Mouse (Mus musculus) kidney, adult 9 months (tissue): Measurements from ENCODE around the gene Trmt10a.
"Not testable (repeated sequence)": the region's sequence is repeated elsewhere in the genome, so short reads cannot be mapped to it uniquely, and the experiment has no call there.

ENCODE experiments used
- DNase-seq: peaks from one replicate; pipeline ENCODE4 v3.0.0; 2022

Trmt10a gene

GRCm38 (mm10) chr3:138138146-138138545 is 5.1 kb upstream of the Trmt10a start:
- not testable (repeated sequence) for DNase-seq

GRCm38 (mm10) chr3:138139663-138140062 is 3.6 kb upstream of the Trmt10a start:
- DNase-seq, result no peak

DNA sequence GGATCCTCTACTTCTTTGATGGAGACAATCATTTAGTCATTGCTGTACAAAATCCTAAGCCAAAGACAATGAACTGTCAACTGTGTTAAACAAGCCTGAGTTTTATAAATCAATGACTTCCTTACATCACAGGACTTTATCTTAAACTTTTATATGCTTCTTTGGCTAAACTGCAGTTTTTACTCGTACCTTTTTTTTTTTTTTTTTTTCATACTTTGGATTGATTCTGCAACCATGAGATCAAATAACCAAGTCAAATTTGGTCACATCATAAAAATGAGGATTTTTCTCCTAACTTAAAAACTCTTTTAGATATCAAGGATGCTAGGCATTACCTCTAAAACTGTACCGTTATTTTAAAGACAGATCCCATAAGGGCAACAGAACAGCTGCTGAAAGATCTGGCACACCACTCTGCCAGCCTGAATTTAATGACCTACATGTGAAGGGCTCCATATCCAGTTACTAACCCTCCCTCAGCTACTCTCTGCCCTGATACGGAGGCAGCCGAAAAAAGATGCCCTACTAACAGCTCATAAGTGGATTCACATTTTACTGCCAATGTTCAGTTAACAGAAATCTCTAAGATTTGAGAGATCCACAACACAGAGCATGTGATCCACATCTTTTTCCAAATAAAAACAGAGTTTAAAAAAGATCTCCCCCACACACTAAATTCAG is 1.1 kb upstream of the Trmt10a start:
- peak; percentile 16 for DNase-seq

- peak; percentile 11 for DNase-seq
Measured at GRCm38 (mm10) chr3:138142733-138143314, 424 bp upstream of the Trmt10a start.

- DNase-seq, result no peak
Measured at GRCm38 (mm10) chr3:138144060-138144641, 903 bp downstream of the Trmt10a start.

DNA sequence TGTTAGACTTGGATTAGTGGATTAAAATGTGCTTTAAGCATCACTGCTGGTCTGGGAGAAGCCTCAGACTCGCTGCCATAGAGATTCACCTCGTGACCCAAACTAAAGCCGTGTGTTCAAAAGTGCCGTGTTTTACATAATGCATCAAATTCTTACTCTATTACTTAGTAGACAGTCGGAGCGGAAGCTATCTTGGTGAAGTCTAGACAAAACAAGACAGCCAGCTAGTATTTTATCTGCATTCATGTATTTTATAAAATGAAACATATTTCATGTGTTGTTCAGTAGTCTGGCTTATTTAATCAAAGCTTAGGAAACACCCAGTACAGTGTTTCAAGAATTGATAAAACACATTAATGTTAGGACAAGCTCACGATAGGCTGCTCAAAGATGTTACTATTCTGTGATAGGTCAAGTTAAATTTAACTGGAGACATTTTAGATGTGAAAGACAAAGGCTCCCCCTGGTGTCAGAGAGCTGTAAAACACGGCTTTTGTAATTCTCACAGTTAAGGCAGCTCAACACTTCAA is 1.5 kb downstream of the Trmt10a start, which contains the start of gene Mttp:
TSS of gene Mttp (minus strand) at position 327 of the 530 bp plus-strand sequence.
- DNase-seq, result peak; percentile 91

DNA sequence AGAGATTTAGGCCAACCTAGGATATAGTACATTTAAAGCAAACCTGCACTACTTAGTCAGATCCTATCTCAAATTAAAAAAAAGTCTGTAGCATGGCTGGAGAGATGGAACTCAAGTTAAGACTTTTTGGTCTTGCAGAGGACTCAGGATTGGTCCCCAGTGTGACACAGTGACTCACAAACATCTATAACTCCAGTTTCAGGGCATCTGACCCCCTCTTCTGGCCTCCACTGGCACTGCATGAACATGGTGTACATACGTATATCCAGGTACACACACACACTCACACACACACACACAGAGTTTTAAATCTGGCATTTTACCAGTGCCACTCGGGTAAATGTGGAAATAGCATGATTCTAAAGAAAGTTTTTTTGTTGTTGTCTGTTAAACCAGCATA is 5.6 kb downstream of the Trmt10a start:
- no peak for DNase-seq

DNA sequence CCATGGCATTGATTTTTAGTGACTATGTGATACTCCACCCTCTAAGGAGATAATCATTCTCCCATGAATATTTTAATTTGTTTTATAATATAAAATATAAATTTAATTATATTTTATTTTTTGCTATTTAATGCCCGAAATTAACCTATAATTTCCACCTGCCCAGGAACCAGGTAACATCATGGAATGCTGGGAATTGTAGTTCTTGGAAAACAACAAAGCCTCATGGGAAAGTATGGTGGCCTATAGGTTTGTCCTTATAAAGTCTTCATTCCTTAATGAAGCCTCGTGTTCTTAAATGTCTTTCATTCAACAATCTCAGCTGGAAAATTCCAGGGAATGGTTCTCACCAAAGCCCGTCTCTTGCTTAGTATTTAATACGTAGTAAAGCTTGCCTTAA is 11.8 kb downstream of the Trmt10a start:
- DNase-seq, result no peak

DNA sequence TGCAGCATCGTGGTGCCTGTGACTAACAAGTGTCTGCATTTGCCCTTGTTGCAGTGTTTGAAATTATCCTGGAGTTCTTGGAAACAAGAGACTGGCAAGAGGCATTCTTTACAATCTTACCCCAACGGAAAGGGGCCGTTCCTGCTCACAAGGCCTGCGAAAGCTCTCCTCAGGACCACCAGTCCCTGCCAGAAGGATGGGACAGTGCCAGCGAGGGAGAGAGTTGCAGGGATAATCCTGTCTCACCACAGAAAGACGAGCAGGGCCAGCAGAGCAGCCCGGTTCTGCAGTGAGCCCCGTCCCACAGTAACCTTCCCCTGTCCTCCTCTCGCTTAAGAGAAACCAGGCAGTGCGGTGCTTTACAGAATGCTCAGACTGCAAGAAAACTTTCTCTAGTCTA is 13.4 kb downstream of the Trmt10a start:
- no peak for DNase-seq

GRCm38 (mm10) chr3:138161623-138162022 is 18.4 kb downstream of the Trmt10a start:
- DNase-seq, result no peak

DNA sequence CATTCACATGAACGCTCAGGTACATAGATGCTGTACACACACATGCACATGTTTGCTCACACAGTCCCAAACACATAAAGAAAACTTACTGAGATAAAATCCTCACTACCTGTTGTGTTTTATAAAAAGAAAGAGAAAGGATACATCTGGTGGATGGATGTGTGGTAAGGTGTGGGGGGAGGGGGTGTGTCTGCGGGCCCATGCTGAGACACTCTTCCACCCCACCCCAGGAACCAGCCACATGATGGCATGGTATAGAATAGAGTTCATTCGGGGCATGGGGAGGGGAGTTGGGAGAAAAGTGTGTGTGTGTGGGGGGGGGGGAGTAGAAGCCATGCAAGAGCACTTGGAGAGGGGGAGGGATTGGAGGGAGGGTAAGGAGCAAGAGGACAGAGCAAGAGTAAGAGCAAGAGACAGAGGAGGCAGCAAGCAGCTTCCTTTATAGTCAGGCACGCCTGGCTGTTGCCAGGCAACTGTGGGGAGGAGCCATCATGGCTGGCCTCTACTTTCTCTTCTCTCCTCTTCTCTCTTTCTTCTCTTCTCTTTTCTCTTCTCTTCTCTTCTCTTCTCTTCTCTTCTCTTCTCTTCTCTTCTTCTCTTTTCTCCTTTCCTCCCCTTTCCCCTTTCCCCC is 19.4 kb downstream of the Trmt10a start:
- DNase-seq, result no peak

DNA sequence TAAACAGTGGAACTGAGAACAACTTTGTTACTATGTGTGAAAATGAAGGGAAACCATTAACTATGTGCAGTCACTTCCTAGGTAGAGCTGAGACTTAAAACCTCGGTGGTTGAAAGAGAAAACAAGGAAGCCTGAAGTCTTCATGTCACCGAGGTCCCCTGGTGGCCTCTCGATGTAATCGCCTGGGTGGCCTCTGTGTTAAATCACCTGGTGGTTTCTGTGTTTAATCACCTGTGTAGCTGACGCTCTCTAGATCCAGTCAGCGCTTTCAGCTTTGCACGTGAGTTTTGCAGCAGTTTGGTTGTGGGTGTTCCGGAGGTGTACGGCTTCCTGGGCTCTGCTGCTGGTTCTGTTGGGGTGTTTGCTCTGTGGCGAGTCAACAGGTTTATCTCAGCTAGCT is 30.0 kb downstream of the Trmt10a start:
- peak; percentile 11 for DNase-seq

DNA sequence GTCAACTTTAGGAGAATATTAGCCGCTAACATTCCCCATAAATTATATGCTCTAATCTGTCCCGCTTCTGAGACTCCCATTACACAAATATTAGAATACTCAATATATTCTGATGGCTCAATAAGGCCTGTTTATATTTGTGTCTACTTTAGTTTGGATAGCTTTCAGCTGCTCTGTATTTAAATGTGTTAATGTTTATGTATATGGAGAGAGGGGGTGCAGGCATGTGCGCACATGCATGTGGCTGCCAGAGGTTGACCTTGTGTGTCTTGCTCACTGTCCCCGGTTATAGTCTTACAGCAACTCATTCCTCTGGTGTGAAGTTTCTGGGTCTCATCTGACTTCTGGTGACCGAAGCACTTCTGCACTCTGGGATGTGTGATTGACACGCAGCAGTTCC is 32.3 kb downstream of the Trmt10a start:
- DNase-seq, result no peak

DNA sequence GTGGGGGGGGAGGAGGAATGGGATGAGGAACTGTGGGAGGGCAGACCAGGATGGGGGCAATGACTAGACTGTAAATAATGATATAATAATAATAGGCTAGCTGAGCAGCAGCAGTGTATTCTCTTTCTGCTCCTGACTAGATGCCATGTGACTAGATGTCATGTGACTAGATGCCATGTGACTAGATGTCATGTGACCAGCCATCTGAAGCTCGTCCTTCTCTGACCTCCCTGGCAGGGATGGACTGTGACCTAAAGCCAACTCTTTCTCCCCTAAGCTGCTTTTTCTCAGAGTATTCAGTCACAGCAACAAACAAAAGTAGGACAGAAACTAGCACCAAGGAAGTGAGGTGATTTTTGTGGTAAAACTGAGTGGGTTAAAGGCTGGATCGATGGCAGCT is 38.8 kb downstream of the Trmt10a start:
- no peak for DNase-seq

DNA sequence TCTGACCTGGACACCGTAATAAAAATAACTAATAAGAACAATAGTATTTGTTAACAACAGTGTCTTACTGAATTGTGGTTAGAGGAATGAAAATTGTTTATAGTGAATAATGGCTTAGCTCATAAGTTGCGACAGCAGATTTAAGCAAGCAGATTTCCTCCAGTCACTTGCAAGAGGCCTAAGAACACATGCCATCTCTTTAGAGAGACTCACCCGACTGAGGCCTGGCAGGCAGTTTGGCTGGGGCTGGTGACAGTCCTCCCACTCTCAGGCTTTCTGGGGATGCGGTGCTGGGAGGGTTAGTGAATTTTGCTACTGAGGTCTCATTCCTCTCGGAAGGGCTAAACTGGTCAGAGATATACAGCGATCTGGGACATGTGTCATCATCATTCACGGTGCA is 40.1 kb downstream of the Trmt10a start:
- DNase-seq, result no peak

DNA sequence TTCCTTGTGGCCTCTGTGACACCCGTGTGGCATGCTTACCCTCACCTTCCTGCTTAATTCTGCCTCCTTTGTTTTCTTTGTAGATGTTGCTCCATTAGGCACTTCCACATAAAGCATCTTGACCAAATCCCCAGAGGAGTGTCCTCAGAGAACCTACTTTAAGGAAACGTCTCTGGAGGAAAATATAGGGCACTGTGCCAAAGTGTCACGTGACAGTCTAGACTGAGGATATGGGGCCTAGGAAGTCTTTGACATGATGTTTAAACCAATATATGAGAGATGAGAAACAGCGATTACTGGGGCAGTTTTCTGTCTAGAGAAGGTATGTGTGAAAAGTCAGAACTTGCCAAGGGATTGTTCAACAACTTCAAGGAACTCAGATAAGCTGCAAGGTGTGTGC is 42.0 kb downstream of the Trmt10a start:
- DNase-seq, result peak; percentile 10

DNA sequence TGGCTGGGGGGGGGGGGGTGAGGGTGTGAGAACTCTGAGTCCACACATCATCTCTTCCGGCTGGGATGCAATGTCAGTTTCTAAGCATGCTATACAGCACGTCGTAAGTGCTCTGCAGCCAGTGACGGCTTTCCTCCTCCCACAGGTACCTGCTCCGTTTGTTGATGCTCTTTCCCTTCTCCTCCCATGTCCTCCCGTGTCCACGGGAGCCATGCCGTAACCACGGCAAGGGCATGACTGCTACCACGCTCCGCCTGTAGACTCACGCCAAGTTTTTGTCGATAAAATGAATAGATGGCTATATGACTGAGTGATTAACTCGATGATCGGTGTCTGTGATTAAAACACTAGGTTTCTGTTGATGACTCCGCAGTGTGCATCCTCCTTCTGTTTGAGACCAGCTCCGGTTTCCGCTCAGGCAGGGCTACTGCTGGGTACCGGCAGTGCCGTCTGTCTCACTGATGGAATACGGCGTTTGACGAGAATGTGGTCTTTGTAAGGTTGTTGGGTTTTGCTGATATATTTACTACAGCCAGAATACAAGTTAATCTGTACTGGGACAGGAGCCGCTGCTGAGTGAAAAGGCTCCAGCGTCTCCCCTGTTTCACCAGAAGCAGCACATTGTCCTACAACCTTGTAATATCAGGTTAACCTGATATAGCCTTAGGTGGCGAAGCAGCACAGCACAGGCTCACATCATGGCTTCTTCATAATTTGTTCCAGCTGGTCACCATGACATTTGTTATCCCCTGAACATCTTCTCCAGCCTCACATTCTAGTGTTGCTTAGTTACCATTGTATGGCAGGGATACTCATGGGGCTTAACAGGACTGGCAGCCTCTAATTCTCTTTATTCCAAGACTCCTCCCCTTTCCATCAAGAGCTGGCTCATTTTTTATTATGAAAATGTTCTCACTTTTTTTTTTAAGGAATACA is 43.0 kb downstream of the Trmt10a start:
- DNase-seq, result no peak

DNA sequence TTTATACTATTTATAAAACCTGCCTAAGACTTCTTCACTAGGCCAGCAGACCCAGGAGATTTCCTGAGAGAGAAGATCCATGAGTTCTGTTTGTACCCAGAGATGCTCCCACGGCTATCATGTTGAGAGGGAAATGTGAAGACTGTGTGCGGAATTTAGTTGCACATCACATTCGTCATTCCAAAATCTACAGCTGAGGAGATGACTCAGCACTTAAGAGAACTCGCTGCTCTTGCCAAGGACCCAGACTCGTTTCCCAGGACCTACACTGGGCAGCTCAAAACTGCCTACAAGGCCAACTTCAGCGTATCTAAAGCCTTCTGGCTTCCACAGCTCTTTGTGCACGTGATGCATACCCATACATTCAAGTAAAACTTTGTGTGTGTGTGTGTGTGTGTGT is 49.0 kb downstream of the Trmt10a start:
- DNase-seq, result no peak

- DNase-seq, result no peak
Measured at GRCm38 (mm10) chr3:138193683-138194302, 50.5 kb downstream of the Trmt10a start, which contains the start of gene 4930579F01Rik. 4930579F01Rik (minus strand) TSS chr3:138193825.

GRCm38 (mm10) chr3:138197093-138197492 is 53.8 kb downstream of the Trmt10a start:
- DNase-seq, result no peak

GRCm38 (mm10) chr3:138197556-138197955 is 54.3 kb downstream of the Trmt10a start:
- DNase-seq, result no peak
